Mouse (Mus musculus): Measurements from ENCODE around the gene Gm10406.
"Not testable (repeated sequence)": the region's sequence is repeated elsewhere in the genome, so short reads cannot be mapped to it uniquely, and the experiment has no call there.

DNA sequence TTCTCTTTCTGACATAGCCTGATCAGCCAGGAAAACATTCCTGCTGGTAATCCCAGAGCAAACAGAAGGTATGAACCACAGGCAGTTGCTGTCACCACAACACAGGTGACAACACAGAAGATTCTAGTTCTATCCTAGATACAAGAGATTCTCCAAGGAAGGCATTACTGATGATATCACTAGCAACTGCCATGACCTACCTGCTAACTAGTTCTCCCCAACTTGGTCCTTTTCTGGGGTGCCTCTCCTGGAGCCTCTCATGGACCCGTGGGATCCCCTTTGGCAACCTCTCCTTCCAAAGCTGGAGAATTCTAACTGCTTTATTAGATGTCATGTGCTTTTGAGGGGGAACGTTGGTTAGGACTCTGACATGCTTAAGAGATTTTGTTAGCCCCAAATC is 17.6 kb upstream of the Gm10406 start, which contains the start of gene Gm3685:
- TF ChIP-seq CTCF (IDR thresholded peaks at IDR 0.05); EP300 (IDR thresholded peaks at IDR 0.05; ENCODE audit: insufficient read depth, low read depth, low read length); POLR2A (IDR thresholded peaks at IDR 0.05; ENCODE audit: insufficient read depth, low read depth, low read length): not testable (repeated sequence)
